Mouse (Mus musculus) liver, adult 10 weeks (tissue): Measurements from ENCODE around the gene Gpsm3. TPM values are rescaled to one million over a fixed set of nuclear protein-coding genes. Genes with fewer than 3 reads are reported as not detected.

Source experiments
- polyA plus RNA-seq: library from polyadenylated mRNA; stranded (reverse); fragments of 350-450 nt; fragmentation: Illumina TruSeq; extraction: RNeasy Lipid Tissue Mini Kit (QIAGEN cat#74804); gene quantifications from one replicate; pipeline ENCODE4 v1.2.3, GENCODE M21; 2014; ENCODE audit warnings: low read depth, low replicate concordance

Gene Gpsm3
- 0.61 TPM for polyA plus RNA-seq

DNA sequence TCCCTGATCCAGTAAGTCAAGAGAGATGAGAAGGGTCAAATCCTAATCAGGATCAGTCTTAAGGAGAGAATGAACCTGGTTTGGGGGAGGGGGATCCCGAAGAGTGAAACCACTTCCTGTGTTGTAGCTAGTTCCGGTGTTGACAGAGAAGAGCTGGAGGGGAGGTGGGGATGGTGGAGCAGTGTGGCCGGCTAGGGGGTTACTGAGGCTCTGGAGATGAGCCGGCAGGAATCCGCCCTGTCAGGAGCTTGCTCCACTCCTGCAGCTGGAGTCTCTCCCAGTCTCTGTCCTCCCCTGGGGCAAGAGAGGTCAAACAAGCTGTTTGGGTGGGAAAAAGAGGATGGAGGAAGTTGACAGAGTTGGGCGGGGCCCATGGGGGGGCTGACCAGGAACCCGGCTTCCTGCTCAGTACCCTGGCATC is at the start of gene Gpsm3:
Gpsm3 (plus strand) TSS at position 126 of the 421 bp plus-strand sequence.

DNA sequence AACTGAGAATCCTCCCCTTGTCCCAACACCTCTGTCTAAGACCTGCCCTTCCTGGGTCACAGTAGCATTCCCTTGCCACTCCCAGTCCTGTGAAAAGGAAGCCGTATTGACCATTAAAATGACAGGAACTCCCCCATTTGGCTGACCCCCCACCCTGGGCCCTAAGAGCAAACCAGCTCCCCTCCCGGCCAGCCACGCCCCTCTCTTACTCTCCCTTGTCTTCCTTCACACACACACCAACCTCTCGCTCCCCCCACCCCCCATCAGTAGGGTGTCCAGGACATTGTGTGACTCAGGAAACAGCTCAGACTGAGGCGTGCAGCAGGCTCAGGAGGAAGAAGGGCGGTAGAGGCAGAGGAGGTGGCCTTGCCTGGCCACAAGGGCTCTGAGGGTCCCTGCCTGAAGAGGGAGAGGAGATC is 25.6 kb upstream of the Gpsm3 start, which contains the start of gene Notch4:
Notch4 (plus strand) TSS at position 266 of the 419 bp plus-strand sequence.

DNA sequence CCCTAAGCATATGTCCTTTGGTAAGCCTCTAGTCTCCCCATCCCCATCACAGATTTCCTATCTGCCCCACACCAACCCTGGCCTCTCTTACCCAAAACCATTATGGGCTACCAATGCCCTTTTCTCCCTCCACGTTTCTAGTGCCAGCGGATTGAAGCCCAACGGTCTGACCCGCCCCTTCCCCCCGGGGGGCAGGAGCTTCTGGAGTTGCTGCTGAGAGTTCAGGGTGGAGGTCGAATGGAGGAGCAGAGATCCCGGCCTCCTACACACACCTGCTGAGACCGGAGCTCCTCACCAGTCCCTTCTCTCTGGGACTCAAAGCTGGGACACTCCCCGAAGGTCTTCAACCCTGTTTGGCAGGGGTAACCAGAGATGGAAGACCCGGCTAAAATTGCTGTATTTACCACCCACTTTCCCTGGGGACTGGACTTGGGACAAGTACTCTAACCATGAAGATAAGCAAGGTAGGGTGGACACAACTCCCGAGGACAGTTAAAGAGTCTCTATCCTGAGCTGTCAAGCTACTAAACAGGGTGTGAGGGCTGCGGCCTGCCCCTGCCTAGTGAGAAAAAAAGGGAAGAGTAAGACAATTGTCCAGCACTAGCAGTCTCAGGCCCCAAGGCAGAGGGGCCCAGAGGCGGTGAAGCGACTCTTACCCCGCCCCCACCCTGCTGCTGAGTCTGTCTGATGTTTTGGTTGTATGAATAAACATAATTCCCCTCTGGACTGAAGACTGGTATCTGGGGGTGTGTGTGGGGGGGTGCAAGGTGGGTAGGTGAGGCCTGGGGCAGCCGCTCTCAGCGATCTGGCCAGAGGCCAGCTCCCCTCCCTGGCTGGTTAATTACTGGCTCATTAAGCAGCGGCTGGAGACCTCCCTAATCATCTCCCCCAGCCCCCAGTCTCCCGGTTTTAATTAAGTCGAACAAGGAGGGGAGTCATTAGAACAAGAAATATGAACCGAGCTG is 1.7 kb downstream of the Gpsm3 start, which contains the start of gene Pbx2:
Pbx2 (plus strand) TSS at position 238 of the 965 bp plus-strand sequence.

DNA sequence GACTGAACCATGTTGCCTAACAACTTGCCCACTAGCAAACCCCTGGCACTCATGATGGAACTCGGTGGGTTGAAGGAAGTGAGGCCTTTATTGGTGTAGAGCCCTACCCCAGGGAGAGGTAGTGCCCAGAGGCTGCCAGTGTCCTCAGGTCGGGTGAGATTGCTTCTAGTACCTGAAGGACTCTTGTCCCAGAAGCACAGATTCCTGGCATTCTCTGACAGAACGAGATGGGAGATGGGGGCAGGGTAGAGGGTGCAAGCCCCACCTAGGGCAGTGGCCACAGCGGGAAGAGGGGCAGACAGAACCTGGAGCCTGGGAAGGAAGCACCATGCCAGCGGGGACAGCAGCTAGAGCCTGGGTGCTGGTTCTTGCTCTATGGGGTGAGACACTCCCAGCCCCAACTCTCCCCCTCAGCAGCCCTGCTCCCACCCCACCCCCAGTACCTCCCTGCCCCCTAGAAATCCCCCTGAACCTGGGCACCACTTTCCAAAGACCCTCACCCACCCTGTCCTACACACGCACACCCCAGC is 8.0 kb downstream of the Gpsm3 start, which contains the start of gene Ager:
Ager (plus strand) TSS at position 297 of the 530 bp plus-strand sequence.

DNA sequence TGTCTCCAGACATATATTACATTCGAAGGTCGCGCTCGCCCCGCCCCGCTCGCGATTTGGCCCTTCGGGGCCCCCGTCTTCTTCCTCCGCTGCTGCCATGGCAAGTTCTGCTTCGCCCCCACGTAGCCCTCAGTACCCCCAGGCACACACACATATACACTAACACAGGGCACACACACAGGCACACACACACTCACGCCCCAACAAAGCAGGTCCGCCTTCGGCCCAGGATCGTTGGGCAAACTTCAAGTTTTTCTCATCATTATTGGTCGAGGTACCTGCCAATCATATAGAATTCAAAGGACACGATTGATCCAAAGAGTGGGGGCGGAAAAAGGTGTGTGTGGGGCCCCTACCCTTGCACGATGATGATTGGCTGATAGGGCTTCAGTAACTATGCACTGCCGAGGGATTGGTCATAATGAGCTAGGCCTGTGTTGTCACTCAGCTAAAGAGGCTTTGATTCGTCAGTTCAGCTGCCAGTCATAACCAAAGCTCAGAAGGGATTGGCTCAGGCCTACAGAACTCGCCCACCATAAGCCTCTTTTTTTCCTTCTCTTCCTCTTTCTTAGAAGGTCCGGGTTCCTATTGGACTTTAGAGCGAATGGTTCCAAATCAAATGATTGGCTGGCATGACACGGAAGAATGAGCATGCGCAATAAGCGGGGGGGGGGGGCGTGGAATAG is 13.9 kb downstream of the Gpsm3 start, which contains the start of gene Rnf5:
Rnf5 (minus strand) TSS at position 316 of the 686 bp plus-strand sequence.

DNA sequence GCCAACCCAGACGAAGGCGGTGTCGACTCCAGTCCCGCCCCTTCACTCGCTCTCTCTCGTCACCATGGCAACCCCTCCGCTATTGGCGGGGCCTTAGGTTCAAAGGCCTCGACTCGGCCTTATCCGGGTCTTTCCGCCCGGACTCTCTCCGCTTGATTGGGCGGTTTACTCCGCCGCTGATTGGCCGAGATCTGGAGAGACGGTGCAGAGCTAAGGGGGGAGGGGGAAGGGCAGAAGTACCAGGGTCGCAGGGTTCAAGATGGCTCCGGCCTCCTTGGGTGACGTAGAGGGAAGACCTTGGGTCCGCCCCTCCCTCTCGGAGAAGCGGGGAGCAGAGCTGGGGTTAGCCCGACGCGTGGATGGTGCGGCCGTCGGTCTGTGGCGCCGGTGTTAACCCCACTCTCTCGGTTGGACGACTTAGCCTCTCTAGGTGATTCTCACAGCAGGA is 14.5 kb downstream of the Gpsm3 start, which contains the start of gene Agpat1:
Agpat1 (plus strand) TSS at position 202 of the 448 bp plus-strand sequence.

DNA sequence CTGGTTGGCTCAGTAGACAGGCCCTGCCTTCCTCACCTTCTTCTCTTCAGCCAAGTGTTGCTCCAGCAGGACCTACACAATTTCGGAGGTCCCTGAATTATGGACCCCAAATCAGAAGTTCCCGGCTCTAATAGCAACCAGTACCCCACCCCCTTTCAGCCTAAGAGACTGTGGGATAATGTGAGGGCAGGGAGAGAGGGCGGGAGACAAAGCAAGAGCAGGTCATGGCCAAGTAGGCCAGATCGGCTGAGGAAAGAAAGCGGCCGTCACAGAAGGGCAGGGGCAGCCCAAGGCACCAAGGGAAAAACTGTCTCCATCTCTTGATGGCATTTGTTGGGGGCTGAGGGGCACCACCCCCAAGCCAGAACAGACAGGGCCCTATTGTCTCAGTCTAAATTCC is 26.3 kb downstream of the Gpsm3 start, which contains the start of gene Egfl8:
Egfl8 (minus strand) TSS at position 101 of the 400 bp plus-strand sequence.

DNA sequence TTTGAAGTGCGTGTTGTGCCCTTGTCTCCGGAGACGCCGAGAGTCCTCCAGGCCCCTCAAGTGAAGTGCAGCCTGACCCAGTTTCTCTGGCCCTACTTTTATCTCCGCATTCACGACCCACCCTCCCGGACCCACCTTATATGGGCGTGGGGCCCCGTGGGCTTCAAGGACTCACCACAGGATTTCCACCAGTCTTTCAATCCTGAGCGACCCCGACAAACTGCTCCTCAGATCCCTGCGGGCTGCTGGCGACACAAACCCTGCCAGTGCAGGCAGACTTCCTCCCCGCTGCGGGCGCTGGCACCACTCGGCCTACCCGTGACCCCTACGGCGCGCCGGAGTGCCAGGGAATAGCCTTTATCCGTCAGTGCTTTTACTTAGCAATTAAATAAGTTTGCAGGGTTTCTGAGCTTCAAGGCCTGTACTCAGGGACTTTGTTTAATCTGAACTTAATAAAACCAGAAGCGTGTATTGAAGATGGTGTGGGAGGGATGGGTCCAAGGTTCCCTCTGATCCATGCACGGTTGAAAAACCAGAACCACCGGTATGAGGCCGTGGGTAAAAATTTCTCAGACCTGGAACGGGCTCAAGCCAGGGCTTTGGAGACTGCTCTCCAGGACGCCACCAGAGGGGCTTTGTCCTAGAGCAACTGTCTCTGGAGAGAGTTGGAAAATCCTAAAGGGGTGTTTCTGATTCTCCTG is 38.5 kb downstream of the Gpsm3 start, which contains the start of gene Ppt2:
Ppt2 (minus strand) TSS at position 568 of the 701 bp plus-strand sequence.

DNA sequence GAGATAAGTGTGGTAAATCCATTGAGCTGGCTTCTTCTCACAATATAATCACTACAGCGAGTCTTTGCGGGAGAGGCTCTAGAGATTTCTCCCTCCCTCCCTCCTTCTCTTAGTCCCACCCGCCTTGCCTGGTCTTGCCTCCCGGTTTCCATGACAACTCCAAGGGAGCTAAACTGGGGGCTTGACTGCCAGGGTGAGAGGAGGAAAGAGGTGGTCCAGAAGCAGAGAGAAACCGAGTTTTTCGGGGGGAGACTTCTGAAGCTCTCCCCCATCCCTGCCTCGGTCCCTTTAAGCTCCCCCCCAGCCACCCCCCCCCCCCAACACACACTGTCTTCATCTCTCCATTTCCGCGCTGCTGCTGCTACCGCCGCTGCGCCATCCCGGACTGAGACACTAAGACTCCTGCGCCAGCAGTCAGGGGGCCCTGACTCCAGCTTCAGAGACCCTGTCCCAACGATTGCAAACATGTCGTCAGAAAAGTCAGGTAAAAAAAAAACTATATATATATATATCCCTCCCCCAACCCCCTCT is 39.7 kb downstream of the Gpsm3 start, which contains the start of gene Prrt1:
Prrt1 (plus strand) TSS at position 313 of the 531 bp plus-strand sequence.

Other genes starting within 250 kb of the Gpsm3 start
- not detected for gene Btnl2, start 235.0 kb upstream of the Gpsm3 start, polyA plus RNA-seq
- gene Btnl1, start 212.7 kb upstream of the Gpsm3 start, polyA plus RNA-seq = not detected
- gene BC051142, start 191.0 kb upstream of the Gpsm3 start, polyA plus RNA-seq = not detected
- gene Btnl4, start 112.5 kb upstream of the Gpsm3 start, polyA plus RNA-seq = not detected
- not detected for gene Btnl6, start 72.5 kb upstream of the Gpsm3 start, polyA plus RNA-seq
- 0.16 TPM for gene Notch4, start 25.5 kb upstream of the Gpsm3 start, polyA plus RNA-seq
- gene Pbx2, start 1.5 kb downstream of the Gpsm3 start, polyA plus RNA-seq = 5.3 TPM
- not detected for gene Ager, start 8.1 kb downstream of the Gpsm3 start, polyA plus RNA-seq
- 45.1 TPM for gene Rnf5, start 13.9 kb downstream of the Gpsm3 start, polyA plus RNA-seq
- 0.72 TPM for gene Agpat1, start 14.5 kb downstream of the Gpsm3 start, polyA plus RNA-seq
- not detected for gene Egfl8, start 26.2 kb downstream of the Gpsm3 start, polyA plus RNA-seq
- gene Ppt2, start 38.7 kb downstream of the Gpsm3 start, polyA plus RNA-seq = 7.0 TPM
- gene Prrt1, start 39.7 kb downstream of the Gpsm3 start, polyA plus RNA-seq = not detected
- 1.9 TPM for gene Fkbpl, start 55.0 kb downstream of the Gpsm3 start, polyA plus RNA-seq
- gene Atf6b, start 57.3 kb downstream of the Gpsm3 start, polyA plus RNA-seq = 1.9 TPM
- 0.03 TPM for gene Tnxb, start 80.7 kb downstream of the Gpsm3 start, polyA plus RNA-seq
- 80.2 TPM for gene C4b, start 154.1 kb downstream of the Gpsm3 start, polyA plus RNA-seq
- not detected for gene Cyp21a1, start 214.8 kb downstream of the Gpsm3 start, polyA plus RNA-seq
- 3.5 TPM for gene Stk19, start 247.1 kb downstream of the Gpsm3 start, polyA plus RNA-seq
- 3.6 TPM for gene Dxo, start 247.2 kb downstream of the Gpsm3 start, polyA plus RNA-seq